Mouse (Mus musculus) midbrain, postnatal 0 days (tissue): ENCODE measurements around the gene Atp6v1a. TPM values are rescaled to one million over a fixed set of nuclear protein-coding genes. Genes with fewer than 3 reads are reported as not detected.

Experiments
- ATAC-seq: fragments of 200-750 bp; cut with Nextera tagmentation; 2 replicates; pipeline ENCODE4 v1.8.0; 2017; ENCODE audit warnings: moderate number of reproducible peaks, mild to moderate bottlenecking, moderate TSS enrichment, moderate library complexity; ENCODE audit not compliant: low FRiP score
- DNase-seq: peaks from one replicate; pipeline ENCODE4 v3.0.0-alpha.2; 2015; ENCODE audit warnings: low spot score
- H3K27ac ChIP-seq: fragments of 300-500 bp; sonication (generic); 2 replicates; pipeline ENCODE4 v1.5.1; 2014; ENCODE audit warnings: low read depth, mild to moderate bottlenecking, low read length, mixed read lengths
- H3K27me3 ChIP-seq: fragments of 300-500 bp; sonication (generic); 2 replicates; pipeline ENCODE4 v1.6.1; 2014; ENCODE audit warnings: low read length, control low read depth, mixed read lengths; ENCODE audit not compliant: insufficient read depth
- H3K36me3 ChIP-seq: fragments of 300-500 bp; sonication (generic); 2 replicates; pipeline ENCODE4 v1.6.1; 2014; ENCODE audit warnings: low read length, control low read depth, mixed read lengths; ENCODE audit not compliant: insufficient read depth
- H3K4me1 ChIP-seq: fragments of 300-500 bp; sonication (generic); 2 replicates; pipeline ENCODE4 v1.6.1; 2014; ENCODE audit warnings: mild to moderate bottlenecking, control low read depth, antibody characterized with exemption, low read length, mixed read lengths; ENCODE audit not compliant: insufficient read depth
- H3K4me2 ChIP-seq: fragments of 300-500 bp; sonication (generic); 2 replicates; pipeline ENCODE4 v1.6.1; 2014; ENCODE audit warnings: low read depth, mild to moderate bottlenecking, low read length, mixed read lengths; ENCODE audit not compliant: poor library complexity, severe bottlenecking
- H3K4me3 ChIP-seq: fragments of 300-500 bp; sonication (generic); 2 replicates; pipeline ENCODE4 v1.5.1; 2014; ENCODE audit warnings: low read depth, mild to moderate bottlenecking, low read length, moderate library complexity
- H3K9ac ChIP-seq: fragments of 300-500 bp; sonication (generic); replicated peaks from 2 replicates; pipeline ENCODE4 v1.6.1; 2014; ENCODE audit warnings: mild to moderate bottlenecking, low read length, moderate library complexity, mixed read lengths; ENCODE audit not compliant: poor library complexity, severe bottlenecking
- H3K9me3 ChIP-seq: fragments of 300-500 bp; sonication (generic); 2 replicates; pipeline ENCODE4 v1.6.1; 2016; ENCODE audit warnings: low read length, control low read depth
- CTCF ChIP-seq: IDR thresholded peaks from 2 replicates; pipeline ENCODE4 v1.5.1; 2016; ENCODE audit warnings: antibody characterized with exemption, mild to moderate bottlenecking
- WGBS: fragments of 180-500 bp; shearing (Covaris S2); extraction: QIAGEN DNeasy Blood & Tissue Kit; methylation state at CpG from one replicate; pipeline ENCODE4 v1.1.7; 2014; 5-methylcytosine and 5-hydroxymethylcytosine counted together
- polyA plus RNA-seq: library from polyadenylated mRNA; unstranded; fragments of >200 nt; fragmentation: Nextera tagmentation; extraction: Ambion mirVana; gene quantifications from 2 replicates; pipeline ENCODE4 v1.2.1, GENCODE M21; 2015
- total RNA-seq: library from RNA; depleted of rRNA; stranded (reverse); fragments of >200 nt; gene quantifications from 2 replicates; pipeline ENCODE4 v1.2.3, GENCODE M21; 2014; rRNA removed

The Atp6v1a gene
- 193 and 218 TPM in 2 replicates for total RNA-seq
- 194 and 204 TPM in 2 replicates for polyA plus RNA-seq

- Histone ChIP-seq H3K4me1 (peaks cover 2% of the 10 kb centered on the region; the same call in 1 of the 2 replicates), H3K4me3 (peak within 1 kb of the TSS; percentile 98), H3K27ac (peak within 1 kb of the TSS; percentile 96), H3K27me3 (no peaks in the 10 kb centered on the region), H3K36me3 (no peaks in the 10 kb centered on the region), H3K9ac (peak within 1 kb of the TSS; percentile 90), H3K4me2 (peak within 1 kb of the TSS; percentile 67), H3K9me3 (no peaks in the 10 kb centered on the region)
- ATAC-seq (peak; percentile 90), DNase-seq (peak; percentile 97)
- WGBS, result under 1% methylated on average over 63 of the region's 71 CpGs
- TF ChIP-seq CTCF, result no peak
Observed at GRCm38 (mm10) chr16:44139536-44140185, at the start of gene Atp6v1a, which contains the start of gene Naa50. TSS of gene Atp6v1a (minus strand) at chr16:44139705. TSS of gene Naa50 (plus strand) at chr16:44139830.

GRCm38 (mm10) chr16:44188766-44189165 is 49.3 kb upstream of the Atp6v1a start:
- Histone ChIP-seq H3K27ac (no peak overlapping the region), H3K27me3 (no peaks in the 10 kb centered on the region), H3K9me3 (no peaks in the 10 kb centered on the region), H3K9ac (no peak overlapping the region), H3K4me2 (no peak overlapping the region), H3K4me3 (no peak overlapping the region), H3K4me1 (no peaks in the 10 kb centered on the region), H3K36me3 (0 out of 2 replicates have a peak, but pooled peaks cover 2% of the 10 kb centered on the region)
- WGBS, result 94% methylated on average over 3 of the region's 3 CpGs
- TF ChIP-seq CTCF, result peak; percentile 31; the same call in 1 of the 2 replicates
- no peak for DNase-seq
- no peak for ATAC-seq

GRCm38 (mm10) chr16:44187172-44187571 is 47.7 kb upstream of the Atp6v1a start:
- H3K9ac ChIP-seq, result no peak overlapping the region
- H3K36me3 ChIP-seq, result 0 out of 2 replicates have a peak, but pooled peaks cover 2% of the 10 kb centered on the region
- H3K27ac ChIP-seq, result no peak overlapping the region
- H3K4me3 ChIP-seq, result no peak overlapping the region
- 95% methylated on average over 4 of the region's 4 CpGs for WGBS
- no peaks in the 10 kb centered on the region for H3K27me3 ChIP-seq
- no peak for ATAC-seq
- no peaks in the 10 kb centered on the region for H3K9me3 ChIP-seq
- no peak for DNase-seq
- H3K4me1 ChIP-seq, result no peaks in the 10 kb centered on the region
- H3K4me2 ChIP-seq, result no peak overlapping the region
- TF ChIP-seq CTCF, result no peak

- DNase-seq (no peak), ATAC-seq (no peak)
- H3K27me3 ChIP-seq, result no peaks in the 10 kb centered on the region
- no peaks in the 10 kb centered on the region for H3K4me1 ChIP-seq
- no peak overlapping the region for H3K4me2 ChIP-seq
- H3K9ac ChIP-seq, result no peak overlapping the region
- H3K27ac ChIP-seq, result no peak overlapping the region
- H3K36me3 ChIP-seq, result no peaks in the 10 kb centered on the region
- no peaks in the 10 kb centered on the region for H3K9me3 ChIP-seq
- no peak overlapping the region for H3K4me3 ChIP-seq
- TF ChIP-seq CTCF, result no peak
- WGBS, result 87% methylated on average over 3 of the region's 3 CpGs
Observed at GRCm38 (mm10) chr16:44184769-44185168, 45.3 kb upstream of the Atp6v1a start.

GRCm38 (mm10) chr16:44182597-44182996 is 43.1 kb upstream of the Atp6v1a start:
- Histone ChIP-seq H3K4me3 (no peak overlapping the region), H3K4me1 (no peaks in the 10 kb centered on the region), H3K9ac (no peak overlapping the region), H3K27me3 (no peaks in the 10 kb centered on the region), H3K9me3 (no peaks in the 10 kb centered on the region), H3K36me3 (no peaks in the 10 kb centered on the region), H3K4me2 (no peak overlapping the region), H3K27ac (no peak overlapping the region)
- WGBS, result 88% methylated on average over 1 of the region's 1 CpGs
- no peak for DNase-seq
- no peak for ATAC-seq
- no peak for TF ChIP-seq CTCF

- Histone ChIP-seq H3K27ac (no peak overlapping the region; the same call in 1 of the 2 replicates), H3K4me1 (peaks cover 8% of the 10 kb centered on the region; the same call in 1 of the 2 replicates), H3K9ac (no peak overlapping the region), H3K36me3 (no peaks in the 10 kb centered on the region), H3K4me3 (no peak overlapping the region), H3K9me3 (no peaks in the 10 kb centered on the region), H3K4me2 (no peak overlapping the region), H3K27me3 (no peaks in the 10 kb centered on the region)
- ATAC-seq (0 out of 2 replicates have a peak, but pooled peaks have one; percentile 23), DNase-seq (no peak)
- no peak for TF ChIP-seq CTCF
- 63% methylated on average over 1 of the region's 1 CpGs for WGBS
Observed at GRCm38 (mm10) chr16:44178555-44178954, 39.0 kb upstream of the Atp6v1a start.
